ENCODE assay signal across 24 mouse cellular contexts in the genomic region with DNA sequence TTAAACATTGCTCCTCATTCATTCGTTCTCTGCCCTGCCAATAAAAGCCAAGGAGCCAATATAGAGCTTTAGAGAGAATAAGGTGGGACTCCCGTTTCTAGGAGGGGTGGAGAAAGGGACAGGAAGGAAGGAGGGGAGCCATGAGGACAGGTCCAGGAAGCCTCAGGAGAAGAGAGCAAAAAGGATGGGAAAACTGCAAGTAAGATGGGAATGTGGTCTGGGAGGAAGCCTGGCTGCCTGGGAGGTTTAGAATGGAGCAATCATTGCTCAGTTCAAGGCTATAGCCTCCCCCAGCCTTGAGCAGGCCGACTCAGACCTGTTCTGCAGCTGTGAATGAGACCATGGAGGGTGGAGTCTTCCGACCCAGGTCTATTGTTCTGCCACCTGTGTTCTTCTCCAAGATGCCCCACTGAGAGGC. TPM values are rescaled to one million over a fixed set of nuclear protein-coding genes. Genes with fewer than 3 reads are reported as not detected.
DNase-seq lines count a peak whose midpoint lies in the region; ATAC-seq and TF ChIP-seq lines count a peak whose summit lies in the region.
"Had no signal": no experiment of that assay in that cellular context is flagged by ENCODE, and none has a peak within 500 bp of the region (broad histone marks: within the 10 kb centered on the region; RNA-seq: fewer than 3 reads in every experiment).

No protein-coding gene starts in this region.

- no peaks in the 10 kb centered on the region; the same call in 1 of the 2 replicates for H3K79me2 ChIP-seq in MEL (ENCODE audit: control insufficient read depth, insufficient read depth, low read length, poor library complexity)

- H3K4me2 ChIP-seq in midbrain, embryonic 11.5 days, result no peak overlapping the region
- no peak overlapping the region for H3K4me2 ChIP-seq in midbrain, embryonic 16.5 days (ENCODE audit: low read length)
- no peak overlapping the region for H3K4me2 ChIP-seq in stomach, postnatal 0 days (replicated peaks; ENCODE audit: low read depth)
- H3K4me2 ChIP-seq: embryonic facial prominence, embryonic 15.5 days; heart, embryonic 11.5 days; heart, embryonic 15.5 days; hindbrain, embryonic 13.5 days; intestine, embryonic 15.5 days had no signal

- peak; percentile 74 for DNase-seq in midbrain, embryonic 11.5 days (ENCODE audit: low spot score, missing footprints)
- DNase-seq in MEL (ENCODE audit: low read depth, low spot score) (peak; percentile 54), ZHBTc4 (ENCODE audit: low read depth, low spot score) (peak; percentile 90)
- no peak for DNase-seq in stomach, postnatal 0 days (ENCODE audit: low spot score)
- no peak for DNase-seq in testis, postnatal 14 days (ENCODE audit: low spot score)
- no peak for DNase-seq in kidney, postnatal 4 days
- DNase-seq in retina, embryonic 14.5 days (ENCODE audit: low spot score), result no peak
- DNase-seq: adrenal gland, adult 8-10 months; cerebellum, adult 11 months; cerebellum, adult 8-10 months; cerebellum, postnatal 25 days; heart, adult 2 months; heart, postnatal 14 days; kidney, adult 2 months had no signal

- no peaks in the 10 kb centered on the region for H3K36me3 ChIP-seq in midbrain, embryonic 11.5 days (ENCODE audit: control insufficient read depth, insufficient read depth, low read length)
- no peaks in the 10 kb centered on the region for H3K36me3 ChIP-seq in midbrain, embryonic 16.5 days (ENCODE audit: control insufficient read depth, insufficient read depth, low read length)
- peaks cover 0 to 7% of the 10 kb centered on the region in 2 experiments; a peak in 1 of 4 replicates for H3K36me3 ChIP-seq in MEL (ENCODE audit: control insufficient read depth in 1 of 2, insufficient read depth in 2 of 2, low read length in 2 of 2)
- no peaks in the 10 kb centered on the region for H3K36me3 ChIP-seq in stomach, postnatal 0 days (ENCODE audit: control insufficient read depth, insufficient read depth, low read length)
- H3K36me3 ChIP-seq: embryonic facial prominence, embryonic 15.5 days; forebrain, embryonic 10.5 days; heart, embryonic 15.5 days; hindbrain, embryonic 13.5 days; intestine, embryonic 15.5 days had no signal

- TF ChIP-seq EP300 in MEL (IDR thresholded peaks at IDR 0.05; ENCODE audit: low read depth in 1 of 2, low read length in 2 of 2), result no peak
- no peak for TF ChIP-seq EP300 in stomach, postnatal 0 days (optimal IDR thresholded peaks at IDR 0.05)

- no peaks in the 10 kb centered on the region; the same call in 1 of the 2 replicates for H3K27me3 ChIP-seq in midbrain, embryonic 11.5 days (ENCODE audit: control insufficient read depth, insufficient read depth, low read length)
- H3K27me3 ChIP-seq in midbrain, embryonic 16.5 days (ENCODE audit: control insufficient read depth, insufficient read depth, low read depth, low read length), result no peaks in the 10 kb centered on the region
- H3K27me3 ChIP-seq in MEL (ENCODE audit: control insufficient read depth in 1 of 2, insufficient read depth in 2 of 2, low read length in 2 of 2), result no peaks in the 10 kb centered on the region
- H3K27me3 ChIP-seq in stomach, postnatal 0 days (ENCODE audit: control insufficient read depth, insufficient read depth, low read length), result no peaks in the 10 kb centered on the region
- H3K27me3 ChIP-seq: embryonic facial prominence, embryonic 15.5 days; heart, embryonic 15.5 days; intestine, embryonic 15.5 days had no signal

- H3K9me3 ChIP-seq in midbrain, embryonic 11.5 days (ENCODE audit: control insufficient read depth, low read length), result no peaks in the 10 kb centered on the region
- H3K9me3 ChIP-seq in midbrain, embryonic 16.5 days (replicated peaks; ENCODE audit: control insufficient read depth, low read length, poor library complexity, severe bottlenecking), result no peaks in the 10 kb centered on the region
- no peaks in the 10 kb centered on the region for H3K9me3 ChIP-seq in MEL (replicated peaks; ENCODE audit: insufficient read depth, low read length)
- no peaks in the 10 kb centered on the region for H3K9me3 ChIP-seq in stomach, postnatal 0 days (ENCODE audit: control insufficient read depth, low read length)
- H3K9me3 ChIP-seq: embryonic facial prominence, embryonic 15.5 days; forebrain, embryonic 10.5 days; heart, embryonic 15.5 days; hindbrain, embryonic 13.5 days; intestine, embryonic 15.5 days had no signal

- H3K27ac ChIP-seq in midbrain, embryonic 11.5 days (ENCODE audit: low read depth, low read length), result no peak overlapping the region
- no peak overlapping the region for H3K27ac ChIP-seq in midbrain, embryonic 16.5 days (ENCODE audit: low read length)
- H3K27ac ChIP-seq in MEL (ENCODE audit: control insufficient read depth, low read depth, low read length), result no peak overlapping the region
- H3K27ac ChIP-seq in stomach, postnatal 0 days (replicated peaks), result 0 out of 2 replicates have a peak overlapping the region, but pooled peaks have one; percentile 8
- H3K27ac ChIP-seq: embryonic facial prominence, embryonic 15.5 days; forebrain, embryonic 10.5 days; heart, adult 2 months; heart, embryonic 15.5 days; hindbrain, embryonic 13.5 days; hindbrain, postnatal 0 days; intestine, embryonic 15.5 days had no signal

- no peak overlapping the region for H3K9ac ChIP-seq in midbrain, embryonic 11.5 days (ENCODE audit: low read length)
- no peak overlapping the region for H3K9ac ChIP-seq in midbrain, embryonic 16.5 days (ENCODE audit: low read depth, low read length)
- no peak overlapping the region for H3K9ac ChIP-seq in MEL (ENCODE audit: control insufficient read depth, low read depth, low read length, poor library complexity, severe bottlenecking)
- no peak overlapping the region for H3K9ac ChIP-seq in stomach, postnatal 0 days (ENCODE audit: low read length)
- H3K9ac ChIP-seq: embryonic facial prominence, embryonic 15.5 days; heart, embryonic 15.5 days; hindbrain, embryonic 13.5 days; intestine, embryonic 15.5 days had no signal

- no peak overlapping the region for H3K4me3 ChIP-seq in midbrain, embryonic 11.5 days (ENCODE audit: low read depth, low read length)
- H3K4me3 ChIP-seq in midbrain, embryonic 16.5 days (ENCODE audit: low read depth, low read length), result no peak overlapping the region
- peak overlapping the region in 1 of 2 experiments; percentile 25; a peak in 1 of 4 replicates for H3K4me3 ChIP-seq in MEL (ENCODE audit: control insufficient read depth in 1 of 2, insufficient read depth in 1 of 2, low read depth in 2 of 2, low read length in 2 of 2)
- no peak overlapping the region for H3K4me3 ChIP-seq in stomach, postnatal 0 days (ENCODE audit: low read depth, low read length)
- H3K4me3 ChIP-seq: embryonic facial prominence, embryonic 15.5 days; erythroblast, embryonic 14.5 days; forebrain, embryonic 10.5 days; heart, adult 2 months; heart, embryonic 15.5 days; hindbrain, embryonic 13.5 days; intestine, embryonic 15.5 days had no signal

- no peak for TF ChIP-seq CTCF in MEL (IDR thresholded peaks at IDR 0.05 in 2 of 3, conservative IDR thresholded peaks at IDR 0.05 in 1 of 3; ENCODE audit: control insufficient read depth in 1 of 3, insufficient read depth in 1 of 3, low read depth in 2 of 3, low read length in 3 of 3, poor library complexity in 1 of 3, severe bottlenecking in 1 of 3)
- no peak for TF ChIP-seq CTCF in stomach, postnatal 0 days (IDR thresholded peaks at IDR 0.05; ENCODE audit: low read depth)

- TF ChIP-seq RAD21 in MEL (IDR thresholded peaks at IDR 0.05; ENCODE audit: low read depth, low read length), result no peak

- TF ChIP-seq POLR2A in MEL (IDR thresholded peaks at IDR 0.05; ENCODE audit: control insufficient read depth in 1 of 2, insufficient read depth in 1 of 2, low read depth in 1 of 2, low read length in 2 of 2, poor library complexity in 1 of 2), result no peak

- H3K4me1 ChIP-seq in midbrain, embryonic 11.5 days (ENCODE audit: control insufficient read depth, insufficient read depth, low read length), result peaks cover 2% of the 10 kb centered on the region; the same call in 1 of the 2 replicates
- no peaks in the 10 kb centered on the region for H3K4me1 ChIP-seq in midbrain, embryonic 16.5 days (ENCODE audit: control insufficient read depth, insufficient read depth, low read length)
- H3K4me1 ChIP-seq in MEL (ENCODE audit: control insufficient read depth in 1 of 2, insufficient read depth in 2 of 2, low read length in 2 of 2), result peaks cover 0 to 4% of the 10 kb centered on the region in 2 experiments; a peak in 2 of 4 replicates
- no peaks in the 10 kb centered on the region for H3K4me1 ChIP-seq in stomach, postnatal 0 days (replicated peaks; ENCODE audit: control insufficient read depth, insufficient read depth)
- H3K4me1 ChIP-seq: heart, embryonic 15.5 days; hindbrain, embryonic 13.5 days; intestine, embryonic 15.5 days had no signal

- no peak for ATAC-seq in midbrain, embryonic 11.5 days (ENCODE audit: low FRiP score)
- ATAC-seq in midbrain, embryonic 16.5 days, result no peak
- no peak for ATAC-seq in stomach, postnatal 0 days (ENCODE audit: low FRiP score, low TSS enrichment)
- ATAC-seq: forebrain, embryonic 14.5 days; hindbrain, postnatal 0 days; intestine, embryonic 15.5 days had no signal

- 52% methylated on average over 4 of the region's 4 CpGs for WGBS in midbrain, embryonic 11.5 days
- 58% methylated on average over 4 of the region's 4 CpGs for WGBS in midbrain, embryonic 16.5 days
- 39% methylated on average over 4 of the region's 4 CpGs for WGBS in stomach, postnatal 0 days

RNA-seq across cellular contexts. Expression of gene Ptges, which starts 8.9 kb away (rescaled TPM):
- polyA plus RNA-seq in midbrain, embryonic 11.5 days (2014; fragmentation: Nextera tagmentation; extraction: Ambion mirVana), result 4.7 and 6.1 TPM in 2 replicates
- polyA plus RNA-seq in midbrain, embryonic 16.5 days (2015; fragmentation: Nextera tagmentation; extraction: Ambion mirVana), result 5.1 and 5.2 TPM in 2 replicates
- total RNA-seq in MEL (2012; rRNA removed), result not detected in 2 replicates
- not detected for polyA plus RNA-seq in MEL (2012; ENCODE audit: insufficient read depth in 1 of 2, insufficient read length in 2 of 2, low read depth in 1 of 2, low replicate concordance in 2 of 2, missing spikeins in 1 of 2)
- polyA plus RNA-seq in stomach, postnatal 0 days (2015; fragmentation: Nextera tagmentation; extraction: Ambion mirVana), result 28.3 and 29.2 TPM in 2 replicates
- polyA plus RNA-seq: erythroblast, embryonic 14.5 days had no signal

RNA-seq across cellular contexts. Expression of gene Tor1b, which starts 14.2 kb away (rescaled TPM):
- polyA plus RNA-seq in midbrain, embryonic 11.5 days (2014; fragmentation: Nextera tagmentation; extraction: Ambion mirVana), result 19.3 and 21.1 TPM in 2 replicates
- polyA plus RNA-seq in midbrain, embryonic 16.5 days (2015; fragmentation: Nextera tagmentation; extraction: Ambion mirVana), result 18.2 and 18.3 TPM in 2 replicates
- total RNA-seq in MEL (2012; rRNA removed), result 26.1 and 36.9 TPM in 2 replicates
- 10 to 100 TPM; 33.0 to 55.6 TPM for polyA plus RNA-seq in MEL (2012; ENCODE audit: insufficient read depth in 1 of 2, insufficient read length in 2 of 2, low read depth in 1 of 2, low replicate concordance in 2 of 2, missing spikeins in 1 of 2)
- 20.1 and 21.8 TPM in 2 replicates for polyA plus RNA-seq in stomach, postnatal 0 days (2015; fragmentation: Nextera tagmentation; extraction: Ambion mirVana)

RNA-seq across cellular contexts. Expression of gene Tor1a, which starts 29.1 kb away (rescaled TPM):
- polyA plus RNA-seq in midbrain, embryonic 11.5 days (2014; fragmentation: Nextera tagmentation; extraction: Ambion mirVana), result 76.9 and 84.5 TPM in 2 replicates
- polyA plus RNA-seq in midbrain, embryonic 16.5 days (2015; fragmentation: Nextera tagmentation; extraction: Ambion mirVana), result 97.5 and 106 TPM in 2 replicates
- 45.8 and 55.6 TPM in 2 replicates for total RNA-seq in MEL (2012; rRNA removed)
- polyA plus RNA-seq in MEL (2012; ENCODE audit: insufficient read depth in 1 of 2, insufficient read length in 2 of 2, low read depth in 1 of 2, low replicate concordance in 2 of 2, missing spikeins in 1 of 2), result 10 to 100 TPM in 1 of 2 experiments, not detected in 1; 60.1 TPM
- polyA plus RNA-seq in stomach, postnatal 0 days (2015; fragmentation: Nextera tagmentation; extraction: Ambion mirVana), result 49.1 and 51.2 TPM in 2 replicates

RNA-seq across cellular contexts. Expression of gene BC005624, which starts 43.4 kb away (rescaled TPM):
- polyA plus RNA-seq in midbrain, embryonic 11.5 days (2014; fragmentation: Nextera tagmentation; extraction: Ambion mirVana), result 64.7 and 68.8 TPM in 2 replicates
- polyA plus RNA-seq in midbrain, embryonic 16.5 days (2015; fragmentation: Nextera tagmentation; extraction: Ambion mirVana), result 93.8 and 95.3 TPM in 2 replicates
- total RNA-seq in MEL (2012; rRNA removed), result 36.8 and 39.6 TPM in 2 replicates
- 10 to 100 TPM in 1 of 2 experiments, not detected in 1; 63.0 TPM for polyA plus RNA-seq in MEL (2012; ENCODE audit: insufficient read depth in 1 of 2, insufficient read length in 2 of 2, low read depth in 1 of 2, low replicate concordance in 2 of 2, missing spikeins in 1 of 2)
- polyA plus RNA-seq in stomach, postnatal 0 days (2015; fragmentation: Nextera tagmentation; extraction: Ambion mirVana), result 29.5 TPM in 2 replicates

RNA-seq across cellular contexts. Expression of gene Usp20, which starts 43.5 kb away (rescaled TPM):
- 12.3 and 14.1 TPM in 2 replicates for polyA plus RNA-seq in midbrain, embryonic 11.5 days (2014; fragmentation: Nextera tagmentation; extraction: Ambion mirVana)
- 49.2 and 49.8 TPM in 2 replicates for polyA plus RNA-seq in midbrain, embryonic 16.5 days (2015; fragmentation: Nextera tagmentation; extraction: Ambion mirVana)
- total RNA-seq in MEL (2012; rRNA removed), result 7.0 and 9.4 TPM in 2 replicates
- 10 to 100 TPM in 1 of 2 experiments, not detected in 1; 10.8 TPM for polyA plus RNA-seq in MEL (2012; ENCODE audit: insufficient read depth in 1 of 2, insufficient read length in 2 of 2, low read depth in 1 of 2, low replicate concordance in 2 of 2, missing spikeins in 1 of 2)
- 8.9 and 9.0 TPM in 2 replicates for polyA plus RNA-seq in stomach, postnatal 0 days (2015; fragmentation: Nextera tagmentation; extraction: Ambion mirVana)

Comparison
In these comparisons a context has a peak if more than half of its experiments do, and no peak if none do; other contexts are left out.
1. DNase-seq: peak in midbrain, embryonic 11.5 days (single experiment), MEL (single experiment) and ZHBTc4 (single experiment); none in stomach, postnatal 0 days (single experiment), testis, postnatal 14 days (single experiment), kidney, postnatal 4 days (0 of 2) and retina, embryonic 14.5 days (single experiment).